Mouse (Mus musculus): ENCODE results near the gene Ncf2. TPM values are rescaled to one million over a fixed set of nuclear protein-coding genes. Genes with fewer than 3 reads are reported as not detected.

The Ncf2 gene
- total RNA-seq, 2 experiments from 2014 or later: 35.7 to 40.0 TPM

DNA sequence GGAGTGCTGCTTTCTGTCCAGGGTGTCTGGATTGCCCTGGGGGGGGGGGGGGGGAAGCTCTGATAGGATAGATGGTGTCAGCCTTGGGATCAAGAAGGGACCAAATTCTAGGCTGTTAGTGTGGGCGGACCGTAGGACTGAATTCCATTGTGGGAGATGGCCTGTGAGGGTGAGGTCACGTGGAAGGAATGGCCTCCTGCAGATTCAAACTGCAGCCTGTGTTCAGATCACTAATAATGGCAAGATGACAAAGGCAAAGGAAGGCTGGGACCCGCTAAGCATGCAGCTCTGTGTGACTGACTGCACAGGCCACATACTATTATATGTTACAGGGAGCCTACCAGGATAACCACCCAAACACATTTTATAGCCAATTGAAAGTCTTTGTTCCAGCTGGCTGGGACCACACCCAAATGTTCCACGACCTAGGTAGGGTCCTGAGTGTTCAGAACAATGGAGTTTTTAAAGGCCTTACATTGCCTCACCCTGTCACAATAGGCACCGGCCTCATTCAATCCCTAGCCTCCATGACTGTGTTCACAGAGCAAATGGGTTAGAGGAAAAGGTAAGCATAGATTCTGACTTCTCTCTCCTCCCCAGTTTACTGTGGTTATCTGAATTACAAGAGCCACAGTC, 6.4 kb upstream of the Ncf2 start:
- no peak for ATAC-seq (replicated peaks; ENCODE audit: low FRiP score, poor library complexity, severe bottlenecking)

DNA sequence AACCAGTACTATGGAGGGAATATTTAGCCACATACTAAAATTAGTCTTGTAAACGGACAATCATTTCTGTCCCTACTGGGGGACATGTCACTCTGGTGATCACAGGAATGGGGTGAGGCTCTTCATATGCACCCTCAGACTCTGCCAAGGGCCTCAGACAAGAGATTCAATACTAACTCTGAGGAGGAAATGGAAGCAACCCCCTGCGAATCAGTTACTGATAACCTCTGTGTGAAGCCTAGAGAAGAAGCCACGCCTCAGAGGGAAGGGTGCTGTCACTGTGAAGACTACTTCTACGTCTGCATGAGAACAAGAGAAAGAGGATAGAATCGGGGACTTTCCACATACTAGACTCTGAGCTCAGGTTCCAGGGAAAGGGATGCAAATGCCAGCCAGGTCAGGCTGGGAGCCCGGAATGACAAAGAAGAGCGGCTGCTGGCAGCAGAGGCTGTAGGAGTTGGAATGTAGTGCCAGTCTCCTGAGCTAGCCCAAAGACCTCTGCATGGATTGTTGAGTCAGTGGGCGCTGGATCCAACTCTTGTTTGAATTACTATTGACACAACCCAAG, 4.2 kb upstream of the Ncf2 start:
- ATAC-seq (replicated peaks; ENCODE audit: low FRiP score, poor library complexity, severe bottlenecking): no peak

DNA sequence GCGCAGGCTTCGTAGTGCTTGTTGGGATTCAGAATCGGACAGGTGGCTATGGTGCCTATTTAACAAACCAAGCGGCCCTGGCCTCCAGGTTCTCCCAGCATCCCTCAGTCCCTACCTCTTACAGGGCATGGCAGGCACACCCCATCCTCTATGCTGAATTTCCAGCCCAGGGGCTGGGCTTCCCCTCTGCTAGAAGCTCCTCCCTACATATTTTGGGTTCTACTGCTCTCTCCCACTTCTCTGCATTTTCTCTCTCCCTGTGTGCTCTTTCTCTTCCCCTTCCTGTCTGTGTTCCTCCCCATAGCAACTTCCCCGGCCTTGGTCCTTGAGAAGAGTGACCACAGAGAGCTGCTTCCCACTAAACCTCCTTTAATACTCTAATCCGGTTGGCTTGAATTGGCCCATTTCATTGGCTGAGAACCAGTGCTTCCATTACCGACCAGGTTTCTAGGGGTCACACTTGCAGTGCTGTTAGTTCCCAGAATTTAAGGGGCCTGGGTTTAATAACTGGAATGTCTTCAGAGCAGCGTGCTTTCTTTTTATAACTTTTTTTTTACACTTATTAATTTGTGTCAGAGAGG, 3.2 kb upstream of the Ncf2 start:
- ATAC-seq (replicated peaks; ENCODE audit: low FRiP score, poor library complexity, severe bottlenecking): no peak

DNA sequence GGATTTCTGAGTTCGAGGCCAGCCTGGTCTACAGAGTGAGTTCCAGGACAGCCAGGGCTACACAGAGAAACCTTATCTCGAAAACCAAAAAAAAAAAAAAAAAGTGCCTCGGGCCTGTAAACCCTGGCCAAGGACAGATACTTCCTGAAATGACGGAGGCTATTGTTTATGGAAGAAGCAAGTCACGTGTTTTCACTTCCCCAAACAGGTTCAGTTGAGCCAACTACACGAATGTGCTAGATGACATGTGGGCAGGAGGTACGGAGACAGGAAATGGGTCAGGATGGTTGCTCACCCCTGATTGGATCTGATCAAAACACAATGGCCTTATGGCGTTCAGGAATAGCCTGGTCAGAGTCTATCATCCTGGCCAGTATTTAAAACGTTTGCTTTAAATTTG, 1.9 kb upstream of the Ncf2 start:
- ATAC-seq (replicated peaks; ENCODE audit: low FRiP score, poor library complexity, severe bottlenecking): no peak

DNA sequence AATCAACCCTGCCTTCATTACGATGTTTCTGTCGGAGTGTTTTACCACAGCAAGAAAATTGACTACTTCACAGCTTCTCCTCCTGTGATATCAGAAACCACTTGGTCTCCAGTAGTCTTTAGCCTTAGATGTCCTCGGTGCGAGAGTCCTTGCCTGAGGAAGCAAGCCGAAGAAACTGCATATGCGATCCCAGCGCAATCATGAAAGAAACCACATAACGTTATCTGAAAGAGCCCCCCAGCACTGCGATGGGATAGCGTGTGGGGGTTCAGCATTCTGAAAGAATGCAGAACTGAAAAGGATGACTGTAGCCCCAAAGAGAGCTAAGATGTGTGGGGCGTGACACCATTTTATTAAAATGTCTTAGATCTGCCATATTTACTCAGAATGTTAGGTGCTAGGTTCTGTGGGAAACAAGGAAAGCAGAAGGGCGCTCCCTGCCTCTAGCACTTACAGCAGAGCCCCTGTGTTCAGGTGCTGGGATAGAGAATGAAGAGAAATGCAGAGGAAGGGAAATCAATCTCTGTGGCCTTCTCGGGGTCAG, 711 bp downstream of the Ncf2 start:
- ATAC-seq (replicated peaks; ENCODE audit: low FRiP score, poor library complexity, severe bottlenecking): no peak

DNA sequence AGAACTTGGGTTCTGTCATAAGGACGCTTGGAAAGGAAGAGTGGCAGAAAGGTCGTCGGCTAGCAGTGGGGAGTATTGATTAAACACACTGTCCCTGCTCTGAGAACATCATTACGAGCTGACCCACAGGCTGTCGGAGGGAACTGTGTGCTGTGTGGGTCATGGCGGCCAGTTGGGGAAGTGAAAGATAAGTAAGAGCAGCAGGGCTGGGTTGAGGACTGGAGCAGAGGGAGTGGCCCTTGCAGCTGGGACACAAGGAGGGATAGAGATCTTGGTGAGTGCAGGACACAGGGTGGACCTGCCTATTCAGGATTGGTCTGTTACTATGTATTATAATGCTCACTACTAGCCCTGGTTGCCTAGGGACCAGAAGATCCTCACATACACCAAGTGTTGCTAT, 4.9 kb downstream of the Ncf2 start:
- ATAC-seq (replicated peaks; ENCODE audit: low FRiP score, poor library complexity, severe bottlenecking): no peak

DNA sequence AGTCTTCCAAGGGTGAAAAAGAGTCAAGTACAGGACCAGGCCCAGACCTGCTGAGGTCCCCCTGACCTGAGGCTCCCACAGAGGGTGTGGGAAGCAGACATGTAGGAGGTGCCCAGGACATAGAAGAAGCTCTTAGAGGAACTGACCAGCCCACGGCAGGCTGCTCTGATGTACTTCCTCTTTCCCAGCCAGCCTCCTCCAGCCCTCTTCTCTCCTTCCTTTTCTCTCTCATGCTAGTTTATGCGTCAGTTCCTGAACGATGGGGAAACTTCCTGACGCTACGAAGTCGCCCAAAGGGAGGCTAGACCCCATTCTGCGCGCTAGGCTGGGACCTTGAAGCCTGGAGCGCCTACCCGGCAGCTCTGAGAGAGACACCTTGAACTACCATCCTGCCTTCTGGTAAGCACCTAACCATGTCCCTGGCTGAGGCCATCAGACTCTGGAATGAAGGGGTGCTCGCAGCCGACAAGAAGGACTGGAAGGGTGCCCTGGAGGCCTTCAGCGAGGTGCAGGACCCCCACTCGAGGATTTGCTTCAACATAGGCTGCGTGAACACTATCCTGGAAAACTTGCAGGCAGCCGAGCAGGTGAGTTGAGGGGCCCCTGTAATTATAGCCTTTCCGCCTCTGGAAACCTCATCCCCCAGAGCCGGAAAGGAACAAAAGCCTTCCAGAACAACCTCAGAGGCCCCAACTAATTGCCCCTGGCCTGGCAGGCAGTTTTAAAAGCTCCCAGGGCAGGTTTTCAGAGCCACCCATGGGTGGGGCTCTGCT, 7.8 kb downstream of the Ncf2 start:
- peak; percentile 53; the same call in 1 of the 2 replicates for ATAC-seq (replicated peaks; ENCODE audit: low FRiP score, poor library complexity, severe bottlenecking)

DNA sequence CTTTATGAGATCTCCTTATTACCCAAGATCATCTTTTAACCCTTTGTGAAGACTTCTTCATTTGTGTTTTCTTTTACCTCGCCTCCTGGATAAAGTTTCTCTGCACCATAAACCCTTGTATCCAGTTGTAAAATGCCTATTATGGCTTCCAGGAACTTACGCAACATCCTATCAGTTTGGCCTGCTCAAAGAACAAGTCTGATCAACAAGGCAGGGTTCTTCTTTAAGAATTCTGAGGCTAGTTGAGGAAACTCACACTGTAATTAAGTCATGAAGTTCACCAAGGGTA, 8.3 kb downstream of the Ncf2 start:
- ATAC-seq (replicated peaks; ENCODE audit: low FRiP score, poor library complexity, severe bottlenecking): no peak

DNA sequence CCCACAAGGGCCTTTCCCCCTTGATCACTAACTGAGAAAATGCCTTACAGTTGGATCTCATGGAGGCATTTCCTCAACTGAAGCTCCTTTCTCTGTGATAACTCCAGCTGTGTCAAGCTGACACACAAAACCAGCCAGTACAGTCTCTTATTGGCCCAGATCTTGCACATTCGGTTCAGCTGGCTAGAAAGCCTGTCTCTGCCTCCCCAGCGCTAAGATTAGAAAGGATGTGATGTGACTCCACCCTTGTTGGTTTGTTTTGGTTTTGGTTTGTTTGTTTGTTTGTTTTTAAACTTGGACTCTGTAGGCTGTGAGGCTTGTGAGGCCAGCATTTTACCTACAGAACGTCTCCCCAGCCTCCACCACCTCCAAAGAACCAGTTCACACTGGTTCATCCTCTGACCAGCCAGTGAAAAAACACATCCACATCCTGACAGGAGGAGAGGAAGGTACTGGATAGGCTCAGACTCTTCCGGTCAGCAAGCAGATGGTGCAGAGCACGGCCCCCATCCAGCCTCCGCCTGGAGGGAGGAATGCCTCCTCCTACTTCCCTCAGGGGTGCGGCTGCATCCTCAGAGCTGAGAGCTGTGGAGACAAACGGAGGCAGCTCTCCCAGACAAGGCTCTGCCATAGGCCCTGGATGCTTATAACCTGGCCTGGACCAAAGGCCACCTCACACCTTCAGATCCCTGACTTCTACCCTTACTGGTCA, 9.7 kb downstream of the Ncf2 start:
- ATAC-seq (replicated peaks; ENCODE audit: low FRiP score, poor library complexity, severe bottlenecking): no peak

DNA sequence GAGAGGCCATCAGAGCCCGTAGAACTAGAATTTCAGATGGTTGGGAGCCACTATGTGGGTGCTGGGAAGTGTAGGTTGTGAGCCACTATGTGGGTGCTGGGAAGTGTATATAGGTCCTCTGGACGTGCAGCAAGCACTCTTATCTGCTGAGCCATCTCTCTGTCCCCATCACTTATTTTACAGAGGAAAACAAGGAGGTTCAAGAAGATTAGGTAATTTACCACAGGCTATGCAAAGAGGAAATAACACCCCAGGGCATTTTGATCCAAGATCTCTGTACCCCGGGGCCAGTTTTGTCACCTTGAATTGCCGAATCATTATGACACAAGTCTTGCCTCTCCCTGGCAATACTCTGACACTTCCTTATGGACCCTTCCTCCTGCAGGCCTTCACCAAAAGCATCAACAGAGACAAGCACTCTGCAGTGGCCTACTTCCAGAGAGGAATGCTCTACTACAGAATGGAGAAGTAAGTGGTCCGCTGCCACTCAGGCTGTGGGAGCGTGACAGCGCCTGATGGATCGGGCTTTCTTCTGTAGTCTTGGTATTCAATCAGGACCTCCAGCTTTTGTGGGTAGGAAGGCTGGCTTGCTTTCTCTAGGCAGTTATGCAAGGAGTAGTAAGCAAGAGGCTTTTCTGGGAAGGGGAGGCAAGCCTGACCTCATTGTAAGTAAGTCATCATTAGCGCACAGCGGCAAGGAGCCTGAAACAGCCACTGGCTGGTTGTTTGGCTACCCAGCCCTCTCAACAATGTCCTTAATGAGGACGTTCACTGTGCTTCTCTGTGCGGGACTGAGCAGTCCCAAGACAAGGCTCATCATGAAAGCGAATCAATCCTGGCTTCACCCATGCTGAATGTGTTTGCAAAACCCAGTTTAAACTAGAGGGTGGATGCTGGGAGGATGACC, 10.8 kb downstream of the Ncf2 start:
- no peak for ATAC-seq (replicated peaks; ENCODE audit: low FRiP score, poor library complexity, severe bottlenecking)

DNA sequence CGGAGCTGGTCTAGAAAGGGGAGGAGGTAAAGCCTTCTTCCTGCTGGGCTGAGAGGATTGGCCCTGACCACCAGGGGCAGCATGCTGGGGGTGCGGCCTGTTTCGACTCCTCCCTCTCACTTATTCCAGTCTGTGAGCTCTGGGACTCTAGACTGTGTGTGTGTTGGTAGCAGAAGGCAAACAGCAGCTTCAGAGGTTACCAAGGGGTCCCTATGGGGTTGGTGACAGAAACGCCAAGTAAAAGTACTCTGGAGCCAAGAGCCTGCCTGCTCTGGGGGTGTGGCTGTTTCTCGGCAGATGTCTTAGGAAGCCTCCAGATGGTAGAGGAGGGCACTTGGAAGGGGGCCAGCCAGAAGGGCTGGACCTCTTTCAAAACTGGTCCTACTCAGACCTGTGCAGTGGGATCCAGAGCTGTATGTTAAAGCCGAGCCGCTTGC, 15.3 kb downstream of the Ncf2 start:
- peak; percentile 75 for ATAC-seq (replicated peaks; ENCODE audit: low FRiP score, poor library complexity, severe bottlenecking)

DNA sequence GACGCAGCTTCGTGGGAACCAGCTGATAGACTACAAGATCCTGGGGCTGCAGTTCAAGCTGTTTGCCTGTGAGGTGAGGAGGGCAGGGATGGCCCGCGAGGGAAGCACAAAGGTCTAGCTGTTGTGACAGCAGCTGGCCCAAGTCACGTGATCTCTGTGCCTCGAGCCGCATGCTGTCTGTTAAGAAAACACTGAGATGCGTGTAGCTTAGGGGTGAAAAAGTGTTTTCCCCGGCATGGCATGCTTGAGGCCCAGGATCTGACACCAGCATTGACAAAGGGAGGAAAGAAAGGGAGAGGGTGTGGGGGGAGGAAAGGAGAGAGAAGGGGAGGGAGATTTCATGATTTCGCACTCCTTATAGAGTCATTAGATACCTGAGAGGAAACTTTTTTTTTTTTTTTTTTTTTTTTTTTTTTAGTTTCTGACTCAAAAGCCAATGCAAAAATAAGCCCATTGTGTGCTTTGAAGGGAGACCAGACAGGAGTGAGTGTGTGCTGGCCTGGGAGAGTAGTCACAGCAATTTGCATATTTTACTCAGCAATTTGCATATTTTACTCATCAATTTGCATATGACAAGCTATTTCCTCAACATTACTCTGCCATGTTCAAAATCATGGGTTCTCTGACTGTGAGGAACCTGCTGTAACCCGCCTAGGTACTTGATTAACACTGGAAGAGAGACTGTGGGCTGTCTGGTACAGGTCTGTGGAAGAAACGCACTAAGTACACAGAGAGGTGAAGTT, 17.2 kb downstream of the Ncf2 start:
- ATAC-seq (replicated peaks; ENCODE audit: low FRiP score, poor library complexity, severe bottlenecking): no peak

DNA sequence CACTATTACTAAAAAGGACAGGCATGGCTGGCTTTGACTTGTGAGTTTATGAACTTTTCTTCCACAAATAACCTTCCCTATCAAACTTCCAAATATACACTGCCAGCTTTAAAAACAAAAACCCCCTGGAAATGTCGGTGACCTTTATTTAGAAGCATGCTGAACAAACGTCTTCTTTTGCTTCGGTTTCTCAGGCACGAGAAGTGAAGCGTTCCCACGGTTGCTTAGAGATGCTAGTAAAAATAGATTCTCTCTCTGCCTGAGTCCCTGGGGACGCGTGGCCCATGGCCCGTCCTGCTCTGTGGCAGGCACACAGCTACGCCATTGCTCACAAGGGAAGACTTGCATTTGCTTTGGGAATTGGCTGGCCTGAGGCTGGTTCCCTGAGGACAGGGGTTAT, 17.8 kb downstream of the Ncf2 start:
- no peak for ATAC-seq (replicated peaks; ENCODE audit: low FRiP score, poor library complexity, severe bottlenecking)

DNA sequence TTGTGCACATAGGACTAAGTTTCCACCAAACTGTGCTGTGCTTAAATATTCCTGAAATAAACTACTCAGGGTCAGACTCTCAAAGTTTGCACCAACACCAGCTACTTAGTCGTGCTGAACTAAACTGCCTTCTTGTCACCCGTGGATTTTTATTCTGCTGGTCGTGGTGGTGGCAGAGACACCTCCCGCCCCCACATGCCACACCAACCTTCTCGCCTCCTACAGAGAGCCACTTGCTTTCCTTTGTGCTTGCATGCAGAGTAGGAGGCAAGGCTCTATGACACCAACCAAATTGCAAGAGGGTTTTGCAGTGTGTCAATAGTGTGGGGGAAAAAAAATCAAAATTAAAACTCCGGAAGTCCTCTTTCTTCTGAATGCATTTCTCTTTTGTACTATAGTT, 19.6 kb downstream of the Ncf2 start:
- ATAC-seq (replicated peaks; ENCODE audit: low FRiP score, poor library complexity, severe bottlenecking): no peak

DNA sequence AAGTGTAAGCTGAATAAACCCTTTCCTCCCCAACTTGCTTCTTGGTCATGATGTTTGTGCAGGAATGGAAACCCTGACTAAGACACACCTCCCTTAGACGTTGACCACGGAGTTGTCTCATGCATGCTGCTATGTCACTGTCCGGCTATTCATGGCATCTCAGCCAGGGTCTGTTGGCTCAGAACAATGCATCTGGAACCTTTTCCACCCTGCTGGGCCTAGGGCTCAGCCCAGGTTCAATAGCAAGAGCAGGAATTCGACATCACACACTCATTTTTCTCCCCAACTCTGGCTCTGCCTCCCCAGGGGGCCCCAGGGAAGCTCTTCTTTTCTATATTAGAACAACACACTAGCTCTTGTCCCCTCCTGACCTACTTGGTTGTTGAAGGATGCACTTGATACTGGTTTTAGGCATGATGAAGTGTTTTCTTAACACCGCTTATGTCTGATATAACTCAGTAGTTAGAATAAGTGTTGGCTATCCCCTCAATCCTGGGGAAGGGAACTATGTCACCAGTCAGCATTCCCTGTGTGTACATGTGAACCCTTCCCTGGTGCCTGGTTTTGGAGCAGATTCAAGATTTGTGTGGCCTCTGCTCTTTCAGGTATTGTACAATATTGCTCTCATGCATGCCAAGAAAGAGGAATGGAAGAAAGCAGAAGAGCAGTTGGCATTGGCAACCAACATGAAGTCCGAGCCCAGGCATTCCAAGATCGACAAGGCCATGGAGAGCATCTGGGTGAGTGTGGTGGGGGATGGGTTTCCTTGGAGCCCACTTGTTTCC, 21.1 kb downstream of the Ncf2 start:
- no peak for ATAC-seq (replicated peaks; ENCODE audit: low FRiP score, poor library complexity, severe bottlenecking)

DNA sequence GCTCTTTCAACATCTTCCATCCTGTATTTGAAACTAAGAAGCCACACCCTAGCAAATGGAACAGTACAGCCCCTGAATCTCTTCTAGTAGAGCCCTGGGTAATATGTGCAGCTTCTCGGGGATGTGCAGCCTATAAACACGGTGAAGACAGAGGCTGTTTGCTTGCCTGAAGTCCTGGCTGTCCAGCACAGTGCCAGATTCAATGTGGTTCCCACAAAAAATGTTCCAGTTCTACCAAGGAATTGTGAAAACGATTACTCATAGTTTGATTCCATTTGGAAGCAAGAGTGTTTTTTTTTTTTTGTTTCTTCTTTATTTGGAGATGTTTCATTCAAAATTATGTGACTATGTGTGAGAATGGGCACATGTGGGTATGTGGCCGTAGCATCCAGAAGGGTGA, 21.8 kb downstream of the Ncf2 start:
- no peak for ATAC-seq (replicated peaks; ENCODE audit: low FRiP score, poor library complexity, severe bottlenecking)

DNA sequence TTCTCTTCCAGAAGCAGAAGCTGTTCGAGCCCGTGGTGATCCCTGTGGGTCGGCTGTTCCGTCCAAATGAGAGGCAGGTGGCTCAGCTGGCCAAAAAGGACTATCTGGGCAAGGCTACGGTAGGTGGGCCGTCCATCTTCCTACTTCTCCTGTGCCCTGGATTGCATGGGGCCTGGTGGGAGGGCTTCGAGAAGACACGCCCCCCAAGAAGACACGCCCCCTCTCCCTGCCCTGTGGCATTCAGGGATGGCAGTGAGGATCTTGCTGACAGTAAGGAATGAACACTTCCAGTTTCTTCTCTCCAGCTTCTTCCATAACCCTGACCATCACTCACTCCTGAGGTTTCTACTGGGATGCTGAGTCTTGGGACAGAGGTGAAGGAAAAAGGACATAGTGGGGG, 24.2 kb downstream of the Ncf2 start:
- ATAC-seq (replicated peaks; ENCODE audit: low FRiP score, poor library complexity, severe bottlenecking): no peak

DNA sequence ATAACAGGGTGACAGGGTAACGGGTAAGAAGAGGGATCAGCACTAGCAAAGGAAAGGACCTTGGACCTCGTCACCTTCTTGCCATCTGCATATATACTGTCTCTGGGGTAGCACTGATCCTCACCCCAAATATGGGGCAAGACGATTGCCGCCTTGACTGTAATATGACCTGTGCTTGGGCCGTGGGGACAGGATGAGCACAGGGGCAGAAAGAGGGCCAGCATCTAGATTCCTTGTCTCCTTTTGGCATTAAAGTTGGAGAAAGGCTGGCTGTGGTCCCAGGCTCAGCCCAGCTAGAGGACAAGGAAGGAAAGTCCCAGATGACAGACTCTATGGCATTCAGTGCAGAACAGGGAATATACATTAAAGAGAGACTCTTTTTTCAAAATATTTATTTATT, 26.5 kb downstream of the Ncf2 start:
- no peak for ATAC-seq (replicated peaks; ENCODE audit: low FRiP score, poor library complexity, severe bottlenecking)
